Mouse (Mus musculus): ENCODE data around the gene Tox3. TPM values are rescaled to one million over a fixed set of nuclear protein-coding genes. Genes with fewer than 3 reads are reported as not detected.

Gene Tox3
- polyA plus RNA-seq, 1 experiment from 2014 or later = 7.9 TPM

GRCm38 (mm10) chr8:90353960-90354540 is 5.9 kb upstream of the Tox3 start:
- ATAC-seq (ENCODE audit: low FRiP score, low TSS enrichment) = no peak
- no peak overlapping the region for H3K9ac ChIP-seq (replicated peaks; ENCODE audit: low read length)
- peaks cover 3% of the 10 kb centered on the region; the same call in 1 of the 2 replicates for H3K27me3 ChIP-seq (ENCODE audit: insufficient read depth, low read length)
- H3K4me3 ChIP-seq (ENCODE audit: low read length) = no peak overlapping the region
- WGBS = 69% methylated on average over 16 of the region's 16 CpGs
- H3K27ac ChIP-seq (ENCODE audit: low read length) = no peak overlapping the region
- no peak overlapping the region for H3K4me2 ChIP-seq (replicated peaks; ENCODE audit: low read depth, low read length)
- H3K9me3 ChIP-seq (ENCODE audit: low read length) = no peaks in the 10 kb centered on the region
- no peaks in the 10 kb centered on the region for H3K36me3 ChIP-seq (ENCODE audit: insufficient read depth, low read length)
- H3K4me1 ChIP-seq (ENCODE audit: insufficient read depth, low read length) = peaks cover 12% of the 10 kb centered on the region

GRCm38 (mm10) chr8:90353499-90353898 is 5.4 kb upstream of the Tox3 start:
- Histone ChIP-seq H3K27me3 (ENCODE audit: insufficient read depth, low read length) (peaks cover 6% of the 10 kb centered on the region; the same call in 1 of the 2 replicates), H3K9ac (replicated peaks; ENCODE audit: low read length) (no peak overlapping the region), H3K4me3 (ENCODE audit: low read length) (no peak overlapping the region), H3K9me3 (ENCODE audit: low read length) (no peaks in the 10 kb centered on the region), H3K4me2 (replicated peaks; ENCODE audit: low read depth, low read length) (no peak overlapping the region), H3K27ac (ENCODE audit: low read length) (no peak overlapping the region), H3K36me3 (ENCODE audit: insufficient read depth, low read length) (no peaks in the 10 kb centered on the region), H3K4me1 (ENCODE audit: insufficient read depth, low read length) (peaks cover 15% of the 10 kb centered on the region)
- no peak for ATAC-seq (ENCODE audit: low FRiP score, low TSS enrichment)
- WGBS = 64% methylated on average over 2 of the region's 2 CpGs

- no peak overlapping the region for H3K27ac ChIP-seq (ENCODE audit: low read length)
- H3K36me3 ChIP-seq (ENCODE audit: insufficient read depth, low read length) = no peaks in the 10 kb centered on the region
- H3K4me3 ChIP-seq (ENCODE audit: low read length) = no peak overlapping the region
- H3K27me3 ChIP-seq (ENCODE audit: insufficient read depth, low read length) = peaks cover 7% of the 10 kb centered on the region; the same call in 1 of the 2 replicates
- H3K9me3 ChIP-seq (ENCODE audit: low read length) = no peaks in the 10 kb centered on the region
- H3K4me1 ChIP-seq (ENCODE audit: insufficient read depth, low read length) = peaks cover 16% of the 10 kb centered on the region
- no peak overlapping the region for H3K4me2 ChIP-seq (replicated peaks; ENCODE audit: low read depth, low read length)
- ATAC-seq (ENCODE audit: low FRiP score, low TSS enrichment) = no peak
- 79% methylated on average over 2 of the region's 2 CpGs for WGBS
- H3K9ac ChIP-seq (replicated peaks; ENCODE audit: low read length) = no peak overlapping the region
These were observed 4.8 kb upstream of the Tox3 start for GRCm38 (mm10) chr8:90352991-90353390.

- Histone ChIP-seq H3K9ac (replicated peaks; ENCODE audit: low read length) (no peak overlapping the region), H3K4me3 (ENCODE audit: low read length) (no peak overlapping the region), H3K27me3 (ENCODE audit: insufficient read depth, low read length) (peaks cover 7% of the 10 kb centered on the region; the same call in 1 of the 2 replicates), H3K4me2 (replicated peaks; ENCODE audit: low read depth, low read length) (0 out of 2 replicates have a peak overlapping the region, but pooled peaks have one; percentile 3), H3K4me1 (ENCODE audit: insufficient read depth, low read length) (peaks cover 33% of the 10 kb centered on the region), H3K27ac (ENCODE audit: low read length) (no peak overlapping the region), H3K36me3 (ENCODE audit: insufficient read depth, low read length) (no peaks in the 10 kb centered on the region), H3K9me3 (ENCODE audit: low read length) (no peaks in the 10 kb centered on the region)
- no peak for ATAC-seq (ENCODE audit: low FRiP score, low TSS enrichment)
- WGBS = 23% methylated on average over 13 of the region's 13 CpGs
These were observed 1.8 kb upstream of the Tox3 start for GRCm38 (mm10) chr8:90349709-90350562.

- ATAC-seq (ENCODE audit: low FRiP score, low TSS enrichment) = peak; percentile 50
- Histone ChIP-seq H3K27ac (ENCODE audit: low read length) (peak overlapping the region; percentile 95), H3K9me3 (ENCODE audit: low read length) (no peaks in the 10 kb centered on the region), H3K4me1 (ENCODE audit: insufficient read depth, low read length) (peaks cover 34% of the 10 kb centered on the region), H3K27me3 (ENCODE audit: insufficient read depth, low read length) (peaks cover 7% of the 10 kb centered on the region; the same call in 1 of the 2 replicates), H3K4me3 (ENCODE audit: low read length) (peak overlapping the region; percentile 73), H3K9ac (replicated peaks; ENCODE audit: low read length) (peak overlapping the region; percentile 97), H3K36me3 (ENCODE audit: insufficient read depth, low read length) (no peaks in the 10 kb centered on the region), H3K4me2 (replicated peaks; ENCODE audit: low read depth, low read length) (peak overlapping the region; percentile 79)
- 17% methylated on average over 11 of the region's 11 CpGs for WGBS
These were observed 962 bp upstream of the Tox3 start for GRCm38 (mm10) chr8:90348926-90349683.

- Histone ChIP-seq H3K4me1 (ENCODE audit: insufficient read depth, low read length) (peaks cover 32% of the 10 kb centered on the region), H3K4me2 (replicated peaks; ENCODE audit: low read depth, low read length) (peak overlapping the region; percentile 79), H3K27ac (ENCODE audit: low read length) (peak overlapping the region; percentile 95), H3K4me3 (ENCODE audit: low read length) (peak overlapping the region; percentile 73), H3K27me3 (ENCODE audit: insufficient read depth, low read length) (peaks cover 7% of the 10 kb centered on the region; the same call in 1 of the 2 replicates), H3K9ac (replicated peaks; ENCODE audit: low read length) (peak overlapping the region; percentile 97), H3K9me3 (ENCODE audit: low read length) (no peaks in the 10 kb centered on the region), H3K36me3 (ENCODE audit: insufficient read depth, low read length) (no peaks in the 10 kb centered on the region)
- peak; percentile 53 for ATAC-seq (ENCODE audit: low FRiP score, low TSS enrichment)
- under 1% methylated on average over 57 of the region's 66 CpGs for WGBS
These were observed 464 bp downstream of the Tox3 start for GRCm38 (mm10) chr8:90347581-90348177.

- H3K4me2 ChIP-seq (replicated peaks; ENCODE audit: low read depth, low read length) = peak overlapping the region; percentile 79
- ATAC-seq (ENCODE audit: low FRiP score, low TSS enrichment) = no peak
- no peaks in the 10 kb centered on the region for H3K9me3 ChIP-seq (ENCODE audit: low read length)
- H3K4me3 ChIP-seq (ENCODE audit: low read length) = peak overlapping the region; percentile 73
- H3K27ac ChIP-seq (ENCODE audit: low read length) = peak overlapping the region; percentile 95
- peaks cover 7% of the 10 kb centered on the region; the same call in 1 of the 2 replicates for H3K27me3 ChIP-seq (ENCODE audit: insufficient read depth, low read length)
- H3K4me1 ChIP-seq (ENCODE audit: insufficient read depth, low read length) = peaks cover 32% of the 10 kb centered on the region
- peak overlapping the region; percentile 97 for H3K9ac ChIP-seq (replicated peaks; ENCODE audit: low read length)
- no peaks in the 10 kb centered on the region for H3K36me3 ChIP-seq (ENCODE audit: insufficient read depth, low read length)
- under 1% methylated on average over 21 of the region's 21 CpGs for WGBS
These were observed 1.1 kb downstream of the Tox3 start for GRCm38 (mm10) chr8:90346880-90347535.

GRCm38 (mm10) chr8:90346138-90346879 is 1.8 kb downstream of the Tox3 start:
- no peaks in the 10 kb centered on the region for H3K9me3 ChIP-seq (ENCODE audit: low read length)
- peak overlapping the region; percentile 73 for H3K4me3 ChIP-seq (ENCODE audit: low read length)
- H3K36me3 ChIP-seq (ENCODE audit: insufficient read depth, low read length) = no peaks in the 10 kb centered on the region
- H3K27ac ChIP-seq (ENCODE audit: low read length) = peak overlapping the region; percentile 52; the same call in 1 of the 2 replicates
- peaks cover 7% of the 10 kb centered on the region; the same call in 1 of the 2 replicates for H3K27me3 ChIP-seq (ENCODE audit: insufficient read depth, low read length)
- peak overlapping the region; percentile 79 for H3K4me2 ChIP-seq (replicated peaks; ENCODE audit: low read depth, low read length)
- 30% methylated on average over 13 of the region's 13 CpGs for WGBS
- H3K4me1 ChIP-seq (ENCODE audit: insufficient read depth, low read length) = peaks cover 32% of the 10 kb centered on the region
- ATAC-seq (ENCODE audit: low FRiP score, low TSS enrichment) = no peak
- H3K9ac ChIP-seq (replicated peaks; ENCODE audit: low read length) = peak overlapping the region; percentile 97

Data from kidney, embryonic 16.5 days (tissue).